Mouse (Mus musculus) MEL (cell line): ENCODE data around the gene Nkd1. TPM values are rescaled to one million over a fixed set of nuclear protein-coding genes. Genes with fewer than 3 reads are reported as not detected.

Experiments
- DNase-seq: peaks from one replicate; pipeline ENCODE4 v3.0.0; 2011; ENCODE audit warnings: low read depth, low spot score
- H3K27ac ChIP-seq: 2 replicates; pipeline ENCODE4 v1.5.1; 2012; ENCODE audit warnings: low read depth, mild to moderate bottlenecking, control low read depth, low read length, moderate library complexity; ENCODE audit not compliant: control insufficient read depth
- H3K27me3 ChIP-seq, 2 experiments: fragments of 150-350 bp in 1 of 2; sonication (generic) in 1 of 2; 2 replicates each; pipeline ENCODE4 v1.6.1; 2012; ENCODE audit warnings: low read length in 2 of 2, mild to moderate bottlenecking in 2 of 2, improper control_type of control experiment in 1 of 2, moderate library complexity in 1 of 2; ENCODE audit not compliant: insufficient read depth in 2 of 2, control insufficient read depth in 1 of 2
- H3K36me3 ChIP-seq, 2 experiments: 2 replicates each; pipeline ENCODE4 v1.6.1; 2012 to 2014; ENCODE audit warnings: low read length in 2 of 2, improper control_type of control experiment in 1 of 2, inconsistent platforms in 1 of 2, mild to moderate bottlenecking in 1 of 2; ENCODE audit not compliant: insufficient read depth in 2 of 2, control insufficient read depth in 1 of 2
- H3K4me1 ChIP-seq, 2 experiments: fragments of 150-350 bp in 1 of 2; sonication (generic) in 1 of 2; 2 replicates each; pipeline ENCODE4 v1.6.1; 2012; ENCODE audit warnings: low read length in 2 of 2, improper control_type of control experiment in 1 of 2, mild to moderate bottlenecking in 1 of 2; ENCODE audit not compliant: insufficient read depth in 2 of 2, control insufficient read depth in 1 of 2
- H3K4me3 ChIP-seq, 2 experiments: fragments of 150-350 bp in 1 of 2; sonication (generic) in 1 of 2; 2 replicates each; pipeline ENCODE4 v1.5.1; 2012; ENCODE audit warnings: low read depth in 2 of 2, low read length in 2 of 2, mild to moderate bottlenecking in 2 of 2, moderate library complexity in 2 of 2, control low read depth in 1 of 2, improper control_type of control experiment in 1 of 2; ENCODE audit not compliant: control insufficient read depth in 1 of 2, insufficient read depth in 1 of 2
- H3K79me2 ChIP-seq: 2 replicates; pipeline ENCODE4 v1.6.1; 2012; ENCODE audit warnings: mild to moderate bottlenecking, low read length, moderate library complexity; ENCODE audit not compliant: control insufficient read depth, poor library complexity, insufficient read depth
- H3K9ac ChIP-seq: 2 replicates; pipeline ENCODE4 v1.6.1; 2012; ENCODE audit warnings: low read depth, mild to moderate bottlenecking, control low read depth, low read length, moderate library complexity; ENCODE audit not compliant: control insufficient read depth, poor library complexity, severe bottlenecking
- H3K9me3 ChIP-seq: fragments of 150-350 bp; sonication (generic); replicated peaks from 2 replicates; pipeline ENCODE4 v1.6.1; 2012; ENCODE audit warnings: mild to moderate bottlenecking, low read length, improper control_type of control experiment, moderate library complexity; ENCODE audit not compliant: insufficient read depth
- BHLHE40 ChIP-seq: IDR thresholded peaks from 2 replicates; pipeline ENCODE4 v1.6.1; 2012; ENCODE audit warnings: low read depth, mild to moderate bottlenecking, inconsistent platforms, low read length, improper control_type of control experiment, borderline replicate concordance
- CHD1 ChIP-seq: IDR thresholded peaks from 2 replicates; pipeline ENCODE4 v1.6.1; 2012; ENCODE audit warnings: low read depth, mild to moderate bottlenecking, inconsistent platforms, low read length, improper control_type of control experiment
- CHD2 ChIP-seq: IDR thresholded peaks from 2 replicates; pipeline ENCODE4 v1.6.1; 2011; ENCODE audit warnings: low read length, improper control_type of control experiment
- CTCF ChIP-seq, 3 experiments: IDR thresholded peaks in 2 of 3; conservative IDR thresholded peaks in 1 of 3; 2 replicates each; pipeline ENCODE4 v1.5.1; 2011 to 2012; ENCODE audit warnings: low read length in 3 of 3, low read depth in 2 of 3, mild to moderate bottlenecking in 2 of 3, improper control_type of control experiment in 1 of 3, inconsistent platforms in 1 of 3, mixed read lengths in 1 of 3, moderate library complexity in 1 of 3; ENCODE audit not compliant: control insufficient read depth in 1 of 3, insufficient read depth in 1 of 3, poor library complexity in 1 of 3, severe bottlenecking in 1 of 3
- E2F4 ChIP-seq: IDR thresholded peaks from 2 replicates; pipeline ENCODE4 v1.6.1; 2011; ENCODE audit warnings: low read depth, low read length, improper control_type of control experiment, borderline replicate concordance
- ELF1 ChIP-seq: IDR thresholded peaks from 2 replicates; pipeline ENCODE4 v1.6.1; 2014; ENCODE audit warnings: low read depth, mild to moderate bottlenecking, inconsistent platforms, low read length, improper control_type of control experiment, moderate library complexity
- EP300 ChIP-seq, 2 experiments: IDR thresholded peaks; 2 replicates each; pipeline ENCODE4 v1.6.1; 2011; ENCODE audit warnings: improper control_type of control experiment in 2 of 2, low read length in 2 of 2, low read depth in 1 of 2, mild to moderate bottlenecking in 1 of 2
- ETS1 ChIP-seq: IDR thresholded peaks from 2 replicates; pipeline ENCODE4 v1.6.1; 2012; ENCODE audit warnings: low read depth, mild to moderate bottlenecking, inconsistent platforms, low read length, improper control_type of control experiment, moderate library complexity
- GABPA ChIP-seq: IDR thresholded peaks from 2 replicates; pipeline ENCODE4 v1.6.1; 2012; ENCODE audit warnings: low read depth, mild to moderate bottlenecking, inconsistent platforms, low read length, improper control_type of control experiment, moderate library complexity
- GATA1 ChIP-seq: IDR thresholded peaks from 2 replicates; pipeline ENCODE4 v1.6.1; 2011; ENCODE audit warnings: low read depth, low read length, improper control_type of control experiment
- HCFC1 ChIP-seq: IDR thresholded peaks from 2 replicates; pipeline ENCODE4 v1.6.1; 2012; ENCODE audit warnings: low read depth, mild to moderate bottlenecking, inconsistent platforms, low read length, improper control_type of control experiment, moderate library complexity
- JUND ChIP-seq: IDR thresholded peaks from 2 replicates; pipeline ENCODE4 v1.6.1; 2011; ENCODE audit warnings: low read depth, mild to moderate bottlenecking, improper control_type of control experiment, low read length
- KAT2A ChIP-seq: conservative IDR thresholded peaks from 2 replicates; pipeline ENCODE4 v1.6.1; 2012; ENCODE audit warnings: low read depth, low read length, improper control_type of control experiment, inconsistent platforms
- MAFK ChIP-seq: IDR thresholded peaks from 2 replicates; pipeline ENCODE4 v1.6.1; 2011; ENCODE audit warnings: low read depth, mild to moderate bottlenecking, low read length, improper control_type of control experiment, borderline replicate concordance
- MAX ChIP-seq: IDR thresholded peaks from 2 replicates; pipeline ENCODE4 v1.6.1; 2011; ENCODE audit warnings: low read length, improper control_type of control experiment
- MAZ ChIP-seq: IDR thresholded peaks from 2 replicates; pipeline ENCODE4 v1.6.1; 2012; ENCODE audit warnings: low read depth, mild to moderate bottlenecking, inconsistent platforms, low read length, improper control_type of control experiment
- MEF2A ChIP-seq: IDR thresholded peaks from 2 replicates; pipeline ENCODE4 v1.6.1; 2014; ENCODE audit warnings: low read depth, mild to moderate bottlenecking, inconsistent platforms, low read length, improper control_type of control experiment; ENCODE audit not compliant: poor library complexity, insufficient replicate concordance, severe bottlenecking; ENCODE audit errors: extremely low read depth
- MXI1 ChIP-seq: IDR thresholded peaks from 2 replicates; pipeline ENCODE4 v1.6.1; 2011; ENCODE audit warnings: mild to moderate bottlenecking, low read depth, low read length, improper control_type of control experiment
- MYB ChIP-seq: IDR thresholded peaks from 2 replicates; pipeline ENCODE4 v1.6.1; 2011; ENCODE audit warnings: mild to moderate bottlenecking, low read depth, low read length, improper control_type of control experiment
- NRF1 ChIP-seq: IDR thresholded peaks from 2 replicates; pipeline ENCODE4 v1.6.1; 2014; ENCODE audit warnings: low read depth, mild to moderate bottlenecking, inconsistent platforms, low read length, improper control_type of control experiment, moderate library complexity; ENCODE audit not compliant: poor library complexity, insufficient read depth, severe bottlenecking
- POLR2A ChIP-seq, 2 experiments: IDR thresholded peaks; 2 replicates each; pipeline ENCODE4 v1.6.1; 2011 to 2012; ENCODE audit warnings: low read length in 2 of 2, mild to moderate bottlenecking in 2 of 2, control low read depth in 1 of 2, improper control_type of control experiment in 1 of 2, low read depth in 1 of 2, moderate library complexity in 1 of 2; ENCODE audit not compliant: control insufficient read depth in 1 of 2, insufficient read depth in 1 of 2, poor library complexity in 1 of 2
- POLR2AphosphoS5 ChIP-seq: IDR thresholded peaks from 2 replicates; pipeline ENCODE4 v1.6.1; 2012; ENCODE audit warnings: low read depth, borderline replicate concordance, mild to moderate bottlenecking, inconsistent platforms, low read length, moderate library complexity, mixed read lengths
- RAD21 ChIP-seq: IDR thresholded peaks from 2 replicates; pipeline ENCODE4 v1.6.1; 2011; ENCODE audit warnings: mild to moderate bottlenecking, low read depth, low read length, improper control_type of control experiment
- RCOR1 ChIP-seq: IDR thresholded peaks from 2 replicates; pipeline ENCODE4 v1.6.1; 2012; ENCODE audit warnings: low read depth, mild to moderate bottlenecking, inconsistent platforms, low read length, improper control_type of control experiment
- SIN3A ChIP-seq: IDR thresholded peaks from 2 replicates; pipeline ENCODE4 v1.6.1; 2012; ENCODE audit warnings: low read length, improper control_type of control experiment, inconsistent platforms
- SMC3 ChIP-seq: IDR thresholded peaks from 2 replicates; pipeline ENCODE4 v1.6.1; 2011; ENCODE audit warnings: low read depth, low read length, improper control_type of control experiment
- TBP ChIP-seq: IDR thresholded peaks from 2 replicates; pipeline ENCODE4 v1.8.0; 2011; ENCODE audit warnings: low read depth, low read length, improper control_type of control experiment
- TCF12 ChIP-seq: IDR thresholded peaks from 2 replicates; pipeline ENCODE4 v1.6.1; 2014; ENCODE audit warnings: low read depth, mild to moderate bottlenecking, inconsistent platforms, low read length, improper control_type of control experiment, moderate library complexity
- UBTF ChIP-seq: IDR thresholded peaks from 2 replicates; pipeline ENCODE4 v1.6.1; 2012; ENCODE audit warnings: low read depth, mild to moderate bottlenecking, inconsistent platforms, low read length, improper control_type of control experiment, moderate library complexity, borderline replicate concordance; ENCODE audit not compliant: insufficient read depth
- USF1 ChIP-seq: IDR thresholded peaks from 2 replicates; pipeline ENCODE4 v1.6.1; 2014; ENCODE audit warnings: low read depth, mild to moderate bottlenecking, inconsistent platforms, low read length, improper control_type of control experiment, moderate library complexity
- USF2 ChIP-seq, 2 experiments: IDR thresholded peaks; 2 replicates each; pipeline ENCODE4 v1.6.1; 2011 to 2012; ENCODE audit warnings: improper control_type of control experiment in 2 of 2, low read length in 2 of 2, borderline replicate concordance in 1 of 2, inconsistent platforms in 1 of 2, low read depth in 1 of 2, mild to moderate bottlenecking in 1 of 2; ENCODE audit not compliant: insufficient read depth in 1 of 2
- ZC3H11A ChIP-seq: IDR thresholded peaks from 2 replicates; pipeline ENCODE4 v1.6.1; 2012; ENCODE audit warnings: low read depth, mild to moderate bottlenecking, inconsistent platforms, low read length, improper control_type of control experiment
- ZKSCAN1 ChIP-seq: IDR thresholded peaks from 2 replicates; pipeline ENCODE4 v1.6.1; 2012; ENCODE audit warnings: low read depth, mild to moderate bottlenecking, inconsistent platforms, low read length, improper control_type of control experiment, moderate library complexity
- ZMIZ1 ChIP-seq: IDR thresholded peaks from 2 replicates; pipeline ENCODE4 v1.6.1; 2012; ENCODE audit warnings: low read depth, mild to moderate bottlenecking, inconsistent platforms, low read length, improper control_type of control experiment, moderate library complexity
- ZNF384 ChIP-seq: IDR thresholded peaks from 2 replicates; pipeline ENCODE4 v1.6.1; 2012; ENCODE audit warnings: low read depth, mild to moderate bottlenecking, inconsistent platforms, low read length, improper control_type of control experiment
- polyA plus RNA-seq, 2 experiments: library from polyadenylated mRNA; stranded (reverse) in 1 of 2; unstranded in 1 of 2; fragments of >175 nt in 1 of 2; fragments of >200 nt in 1 of 2; gene quantifications; 2 replicates each; pipeline versions ENCODE4 v1.2.1 to v1.2.4; 2012; ENCODE audit warnings: low replicate concordance in 2 of 2, low read depth in 1 of 2; ENCODE audit not compliant: insufficient read length in 2 of 2, insufficient read depth in 1 of 2, missing spikeins in 1 of 2
- total RNA-seq: library from RNA; depleted of rRNA; stranded (reverse); fragments of 300-350 nt; gene quantifications from 2 replicates; pipeline ENCODE4 v1.2.3, GENCODE M21; 2012

Gene Nkd1
- total and polyA plus RNA-seq, 3 experiments: not detected

DNA sequence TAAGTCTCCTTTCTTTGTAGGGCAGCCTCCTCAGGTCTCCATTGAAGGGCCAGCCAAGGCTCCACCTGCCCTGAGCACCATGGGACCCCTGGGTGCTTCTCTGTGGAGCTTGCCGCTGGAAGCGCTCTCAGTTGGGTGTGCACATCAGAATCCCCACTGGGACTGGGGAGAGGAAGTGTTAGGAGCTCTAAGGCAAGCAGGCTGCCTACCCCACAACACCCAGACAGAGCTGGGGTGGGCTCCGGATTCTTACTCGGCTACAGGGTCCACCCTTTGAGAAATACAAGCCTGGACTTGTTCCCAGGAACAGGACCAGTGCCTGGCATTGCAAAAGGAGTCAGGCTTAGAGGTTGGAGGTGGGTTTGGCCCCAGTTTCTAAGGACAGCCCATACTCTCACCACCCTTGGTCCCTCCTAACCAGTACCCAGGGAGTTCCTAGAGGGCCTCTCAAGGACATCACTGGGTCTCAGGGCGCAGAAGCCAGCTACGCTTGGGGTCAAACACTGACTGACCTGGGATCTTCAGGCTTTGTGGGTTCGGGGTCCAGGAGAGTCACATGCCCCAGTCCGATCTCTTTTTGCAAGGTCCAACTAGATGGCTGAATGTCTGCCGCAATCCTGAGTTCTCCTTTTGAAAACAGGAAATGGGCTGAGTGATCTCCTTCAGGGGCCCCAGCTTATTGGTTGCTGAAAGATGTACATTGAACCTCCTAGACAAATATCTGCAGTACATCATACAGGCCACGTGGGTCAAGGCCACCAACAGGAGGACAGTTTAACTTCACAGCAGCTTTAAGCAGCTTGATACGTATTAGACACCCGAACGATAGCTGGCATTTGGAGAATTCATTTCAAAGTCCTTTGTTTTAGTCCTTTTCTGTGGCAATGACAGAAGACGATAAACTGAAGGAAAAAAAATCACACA lies 114.6 kb downstream of the Nkd1 start, which contains the start of gene Snx20:
Gene Snx20, minus strand, starts transcription at position 655 of the 924 bp plus-strand sequence.
- Histone ChIP-seq H3K36me3 (no peaks in the 10 kb centered on the region), H3K4me3 (peak within 1 kb of the TSS; percentile 81 to 98), H3K9ac (peak within 1 kb of the TSS; percentile 80), H3K27me3 (no peaks in the 10 kb centered on the region), H3K9me3 (no peaks in the 10 kb centered on the region), H3K79me2 (peaks cover 8% of the 10 kb centered on the region; the same call in 1 of the 2 replicates), H3K27ac (peak within 1 kb of the TSS; percentile 62), H3K4me1 (peaks cover 0 to 12% of the 10 kb centered on the region in 2 experiments)
- peak; percentile 94 for DNase-seq
- peak; percentile 45; the same call in 1 of the 2 replicates for TF ChIP-seq BHLHE40
- peak; percentile 36; the same call in 1 of the 2 replicates for TF ChIP-seq KAT2A
- TF ChIP-seq MYB: no peak
- peak; percentile 90 for TF ChIP-seq TBP
- no peak for TF ChIP-seq JUND
- TF ChIP-seq MAFK: no peak
- no peak for TF ChIP-seq RAD21
- TF ChIP-seq TCF12: peak; percentile 63
- TF ChIP-seq POLR2AphosphoS5: no peak
- peak in 1 of 2 experiments; percentile 20; a peak in 2 of 4 replicates for TF ChIP-seq EP300 (IDR thresholded peaks at IDR 0.05; ENCODE audit: low read depth in 1 of 2, low read length in 2 of 2)
- no peak for TF ChIP-seq ZC3H11A
- peak; percentile 90 for TF ChIP-seq MXI1
- TF ChIP-seq ZMIZ1: peak; percentile 74
- TF ChIP-seq ZNF384: no peak
- no peak for TF ChIP-seq CHD2
- TF ChIP-seq SMC3: no peak
- no peak for TF ChIP-seq GABPA
- TF ChIP-seq CHD1: no peak
- TF ChIP-seq HCFC1: peak; percentile 73
- TF ChIP-seq POLR2A (IDR thresholded peaks at IDR 0.05; ENCODE audit: control insufficient read depth in 1 of 2, insufficient read depth in 1 of 2, low read depth in 1 of 2, low read length in 2 of 2, poor library complexity in 1 of 2): peak; percentile 58 to 80; a peak in 2 of 4 replicates
- no peak for TF ChIP-seq E2F4
- no peak for TF ChIP-seq UBTF
- TF ChIP-seq ELF1: peak; percentile 88
- TF ChIP-seq NRF1: no peak
- TF ChIP-seq ETS1: peak; percentile 38; the same call in 1 of the 2 replicates
- peak; percentile 94 for TF ChIP-seq SIN3A
- TF ChIP-seq MAZ: no peak
- no peak for TF ChIP-seq ZKSCAN1
- peak; percentile 95 for TF ChIP-seq MAX
- TF ChIP-seq RCOR1: no peak
- peak in 1 of 2 experiments; percentile 85; a peak in 3 of 4 replicates for TF ChIP-seq USF2 (IDR thresholded peaks at IDR 0.05; ENCODE audit: borderline replicate concordance in 1 of 2, insufficient read depth in 1 of 2, low read depth in 1 of 2, low read length in 2 of 2)
- TF ChIP-seq CTCF (IDR thresholded peaks at IDR 0.05 in 2 of 3, conservative IDR thresholded peaks at IDR 0.05 in 1 of 3; ENCODE audit: control insufficient read depth in 1 of 3, insufficient read depth in 1 of 3, low read depth in 2 of 3, low read length in 3 of 3, poor library complexity in 1 of 3, severe bottlenecking in 1 of 3): no peak
- TF ChIP-seq GATA1: peak; percentile 55
- peak; percentile 97 for TF ChIP-seq USF1
- TF ChIP-seq MEF2A: no peak
